ENCODE assay signal across 8 mouse cellular contexts in genomic region chr8:61700298-61700697, GRCm38 (mm10).
DNase-seq lines count a peak whose midpoint lies in the region; ATAC-seq and TF ChIP-seq lines count a peak whose summit lies in the region.

No protein-coding gene starts in this region.

- no peak overlapping the region for H3K4me2 ChIP-seq in forebrain, embryonic 14.5 days (ENCODE audit: low read length)
- no peak overlapping the region for H3K4me2 ChIP-seq in stomach, postnatal 0 days (replicated peaks; ENCODE audit: low read depth)

- no peaks in the 10 kb centered on the region for H3K9me3 ChIP-seq in forebrain, embryonic 14.5 days (replicated peaks; ENCODE audit: control insufficient read depth, low read length)
- H3K9me3 ChIP-seq in stomach, postnatal 0 days (ENCODE audit: control insufficient read depth, low read length) = no peaks in the 10 kb centered on the region

- no peak for TF ChIP-seq POLR2A in lung, adult 2 months (IDR thresholded peaks at IDR 0.05; ENCODE audit: borderline replicate concordance, extremely low read depth, low read depth, low read length)

- 94% methylated on average over 1 of the region's 1 CpGs for WGBS in lung, adult 2 months
- WGBS in forebrain, embryonic 14.5 days = 79% methylated on average over 1 of the region's 1 CpGs
- 100% methylated on average over 1 of the region's 1 CpGs for WGBS in stomach, postnatal 0 days

- H3K36me3 ChIP-seq in forebrain, embryonic 14.5 days (ENCODE audit: control insufficient read depth, insufficient read depth, low read length) = no peaks in the 10 kb centered on the region
- no peaks in the 10 kb centered on the region for H3K36me3 ChIP-seq in stomach, postnatal 0 days (ENCODE audit: control insufficient read depth, insufficient read depth, low read length)

- no peak overlapping the region for H3K9ac ChIP-seq in forebrain, embryonic 14.5 days (ENCODE audit: low read length)
- no peak overlapping the region for H3K9ac ChIP-seq in stomach, postnatal 0 days (ENCODE audit: low read length)

- TF ChIP-seq CTCF in lung, adult 2 months (IDR thresholded peaks at IDR 0.05; ENCODE audit: insufficient read depth, low read length) = no peak; the same call in 1 of the 2 replicates
- peak; percentile 66 for TF ChIP-seq CTCF in stomach, postnatal 0 days (IDR thresholded peaks at IDR 0.05; ENCODE audit: low read depth)

- H3K4me1 ChIP-seq in lung, adult 2 months (ENCODE audit: control insufficient read depth, insufficient read depth, low read length) = no peaks in the 10 kb centered on the region
- H3K4me1 ChIP-seq in forebrain, embryonic 14.5 days (ENCODE audit: control insufficient read depth, insufficient read depth, low read length) = peaks cover 13% of the 10 kb centered on the region
- H3K4me1 ChIP-seq in stomach, postnatal 0 days (replicated peaks; ENCODE audit: control insufficient read depth, insufficient read depth) = no peaks in the 10 kb centered on the region

- DNase-seq in cerebellum, postnatal 10 days = peak; percentile 29 to 42
- no peak for DNase-seq in cerebellum, postnatal 36 days
- peak; percentile 19 for DNase-seq in lung, postnatal 10 days
- no peak for DNase-seq in lung, adult 2 months
- peak; percentile 38 for DNase-seq in forebrain, embryonic 14.5 days (ENCODE audit: low spot score)
- peak; percentile 42 for DNase-seq in stomach, postnatal 0 days (ENCODE audit: low spot score)
- DNase-seq in spleen, adult 18-20 months = no peak

- H3K4me3 ChIP-seq in lung, adult 2 months (replicated peaks; ENCODE audit: extremely low read depth, low read depth, low read length) = no peak overlapping the region
- no peak overlapping the region for H3K4me3 ChIP-seq in forebrain, embryonic 14.5 days (ENCODE audit: low read depth, low read length)
- no peak overlapping the region for H3K4me3 ChIP-seq in stomach, postnatal 0 days (ENCODE audit: low read depth, low read length)

- no peaks in the 10 kb centered on the region for H3K27me3 ChIP-seq in forebrain, embryonic 14.5 days (replicated peaks; ENCODE audit: control insufficient read depth, insufficient read depth, low read length)
- no peaks in the 10 kb centered on the region for H3K27me3 ChIP-seq in stomach, postnatal 0 days (ENCODE audit: control insufficient read depth, insufficient read depth, low read length)

- no peak for TF ChIP-seq EP300 in stomach, postnatal 0 days (optimal IDR thresholded peaks at IDR 0.05)

- H3K27ac ChIP-seq in forebrain, embryonic 14.5 days (ENCODE audit: low read depth, low read length) = no peak overlapping the region
- H3K27ac ChIP-seq in stomach, postnatal 0 days (replicated peaks) = no peak overlapping the region

- peak; percentile 27; the same call in 1 of the 2 replicates for ATAC-seq in forebrain, embryonic 14.5 days
- ATAC-seq in stomach, postnatal 0 days (ENCODE audit: low FRiP score, low TSS enrichment) = no peak
- no peak for ATAC-seq in erythroblast, adult 5-6 weeks (replicated peaks; ENCODE audit: low FRiP score, poor library complexity, severe bottlenecking)

Comparison
In these comparisons a context has a peak if more than half of its experiments do, and no peak if none do; other contexts are left out.
1. DNase-seq: peak in cerebellum, postnatal 10 days (2 of 2), lung, postnatal 10 days (single experiment), forebrain, embryonic 14.5 days (single experiment) and stomach, postnatal 0 days (single experiment); none in cerebellum, postnatal 36 days (0 of 2), lung, adult 2 months (single experiment) and spleen, adult 18-20 months (0 of 2).